Mouse (Mus musculus): Measurements from ENCODE around the gene Zfp771. TPM values are rescaled to one million over a fixed set of nuclear protein-coding genes. Genes with fewer than 3 reads are reported as not detected.

The Zfp771 gene
- total RNA-seq, 1 experiment from 2014 or later, result 25.9 TPM

GRCm38 (mm10) chr7:127285154-127285553 lies 41.1 kb downstream of the Zfp771 start:
- no peak for DNase-seq

- no peak for DNase-seq
Measured at GRCm38 (mm10) chr7:127287940-127288339, 43.9 kb downstream of the Zfp771 start.

- no peak for DNase-seq
Measured at GRCm38 (mm10) chr7:127289306-127289705, 45.2 kb downstream of the Zfp771 start.

GRCm38 (mm10) chr7:127290142-127290541 lies 46.1 kb downstream of the Zfp771 start:
- DNase-seq, result no peak

- DNase-seq, result no peak
Measured at GRCm38 (mm10) chr7:127296098-127296497, 52.0 kb downstream of the Zfp771 start, which contains the start of gene Itgal. Gene Itgal, plus strand, starts transcription at chr7:127296260.

GRCm38 (mm10) chr7:127296786-127297555 lies 52.9 kb downstream of the Zfp771 start:
- no peak for DNase-seq

GRCm38 (mm10) chr7:127297586-127298193 lies 53.6 kb downstream of the Zfp771 start:
- no peak for DNase-seq

Other genes with a start within 250 kb of the Zfp771 start
- gene Mvp, start 229.7 kb upstream of the Zfp771 start, total RNA-seq (2021), result 61.7 and 63.8 TPM in 2 replicates
- 3.0 and 3.2 TPM in 2 replicates for gene Pagr1b, start 227.8 kb upstream of the Zfp771 start, total RNA-seq (2021)
- 7.9 and 24.6 TPM in 2 replicates for gene Pagr1a, start 226.9 kb upstream of the Zfp771 start, total RNA-seq (2021)
- 8.4 and 26.9 TPM in 2 replicates for gene Gm42742, start 223.2 kb upstream of the Zfp771 start, total RNA-seq (2021)
- gene Prrt2, start 223.1 kb upstream of the Zfp771 start, total RNA-seq (2021), result 3.5 and 4.6 TPM in 2 replicates
- 133 and 142 TPM in 2 replicates for gene Maz, start 217.2 kb upstream of the Zfp771 start, total RNA-seq (2021)
- gene Kif22, start 201.8 kb upstream of the Zfp771 start, total RNA-seq (2021), result 18.9 and 21.7 TPM in 2 replicates
- not detected in 2 replicates for gene Zg16, start 156.9 kb upstream of the Zfp771 start, total RNA-seq (2021)
- 1.3 and 5.7 TPM in 2 replicates for gene AI467606, start 152.9 kb upstream of the Zfp771 start, total RNA-seq (2021)
- 1.8 and 11.4 TPM in 2 replicates for gene Qprt, start 122.0 kb upstream of the Zfp771 start, total RNA-seq (2021)
- 1.4 and 7.9 TPM in 2 replicates for gene Spn, start 106.5 kb upstream of the Zfp771 start, total RNA-seq (2021)
- 50.9 and 55.4 TPM in 2 replicates for gene Cd2bp2, start 48.2 kb upstream of the Zfp771 start, total RNA-seq (2021)
- gene Tbc1d10b, start 35.8 kb upstream of the Zfp771 start, total RNA-seq (2021), result 38.9 and 45.6 TPM in 2 replicates
- 4.3 and 4.9 TPM in 2 replicates for gene Mylpf, start 35.4 kb upstream of the Zfp771 start, total RNA-seq (2021)
- 10.0 and 13.8 TPM in 2 replicates for gene Zfp553, start 11.2 kb upstream of the Zfp771 start, total RNA-seq (2021)
- 11.2 and 35.8 TPM in 2 replicates for gene Sept1, start 11.1 kb upstream of the Zfp771 start, total RNA-seq (2021)
- 48.3 and 57.5 TPM in 2 replicates for gene Dctpp1, start 16.4 kb downstream of the Zfp771 start, total RNA-seq (2021)
- gene Sephs2, start 29.8 kb downstream of the Zfp771 start, total RNA-seq (2021), result 147 and 187 TPM in 2 replicates
- gene Itgal, start 52.0 kb downstream of the Zfp771 start, total RNA-seq (2021), result 2.2 and 8.8 TPM in 2 replicates
- gene Zfp768, start 101.3 kb downstream of the Zfp771 start, total RNA-seq (2021), result 31.2 and 33.3 TPM in 2 replicates
- 8.7 and 10.0 TPM in 2 replicates for gene Zfp747, start 131.8 kb downstream of the Zfp771 start, total RNA-seq (2021)
- gene 9130019O22Rik, start 142.9 kb downstream of the Zfp771 start, total RNA-seq (2021), result 3.3 and 5.3 TPM in 2 replicates
- gene E430018J23Rik, start 149.4 kb downstream of the Zfp771 start, total RNA-seq (2021), result 8.5 and 9.4 TPM in 2 replicates
- 6.4 and 6.8 TPM in 2 replicates for gene Zfp764, start 162.5 kb downstream of the Zfp771 start, total RNA-seq (2021)
- 8.9 and 11.9 TPM in 2 replicates for gene Zfp688, start 177.8 kb downstream of the Zfp771 start, total RNA-seq (2021)
- 3.5 and 5.0 TPM in 2 replicates for gene Zfp689, start 204.9 kb downstream of the Zfp771 start, total RNA-seq (2021)
- gene Prr14, start 215.3 kb downstream of the Zfp771 start, total RNA-seq (2021), result 42.0 and 51.8 TPM in 2 replicates
- gene Fbrs, start 234.9 kb downstream of the Zfp771 start, total RNA-seq (2021), result 61.8 and 76.5 TPM in 2 replicates